Mouse (Mus musculus): Measurements from ENCODE around the gene Rasl11b.

Gene Rasl11b

DNA sequence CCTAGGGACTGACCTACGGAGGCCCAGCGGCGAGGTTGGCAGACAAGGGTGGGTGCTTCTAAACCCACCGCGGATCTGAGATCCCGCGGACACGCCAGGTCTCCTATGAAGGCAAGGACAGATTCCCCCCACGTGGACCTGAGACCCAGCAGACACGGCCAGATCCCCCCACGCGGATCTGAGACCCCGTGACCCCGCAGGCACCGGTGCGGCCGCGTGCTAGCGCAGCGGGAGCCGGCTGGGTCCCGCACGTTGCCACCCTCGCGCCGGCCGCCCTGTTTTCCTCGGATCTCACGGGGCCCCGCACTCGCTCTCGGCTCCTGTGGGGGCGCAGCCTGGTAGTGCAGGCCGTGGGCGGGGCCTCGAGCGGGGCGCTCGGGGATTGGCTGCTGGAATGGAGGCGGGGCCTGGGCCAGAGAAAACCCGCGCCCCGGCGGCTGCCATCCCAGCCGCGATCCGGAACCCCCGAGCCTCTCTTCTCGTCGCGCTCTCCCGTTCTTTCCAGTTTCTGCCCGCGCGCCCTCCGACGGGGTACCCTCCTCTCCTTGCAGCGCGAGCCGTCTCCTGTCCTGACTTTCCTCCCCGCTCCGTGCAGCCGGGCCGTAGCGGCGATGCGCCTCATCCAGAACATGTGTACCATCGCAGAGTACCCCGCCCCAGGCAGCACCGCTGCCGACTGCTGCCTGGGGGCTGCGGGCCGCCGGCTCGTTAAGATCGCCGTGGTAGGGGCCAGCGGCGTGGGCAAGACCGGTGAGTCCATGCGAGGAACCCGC, at the start of gene Rasl11b:
Gene Rasl11b (plus strand): TSS at position 446 of the 773 bp plus-strand sequence.
- DNase-seq (ENCODE audit: low read depth in 2 of 2, low spot score in 2 of 2), result peak; percentile 89 to 94

DNA sequence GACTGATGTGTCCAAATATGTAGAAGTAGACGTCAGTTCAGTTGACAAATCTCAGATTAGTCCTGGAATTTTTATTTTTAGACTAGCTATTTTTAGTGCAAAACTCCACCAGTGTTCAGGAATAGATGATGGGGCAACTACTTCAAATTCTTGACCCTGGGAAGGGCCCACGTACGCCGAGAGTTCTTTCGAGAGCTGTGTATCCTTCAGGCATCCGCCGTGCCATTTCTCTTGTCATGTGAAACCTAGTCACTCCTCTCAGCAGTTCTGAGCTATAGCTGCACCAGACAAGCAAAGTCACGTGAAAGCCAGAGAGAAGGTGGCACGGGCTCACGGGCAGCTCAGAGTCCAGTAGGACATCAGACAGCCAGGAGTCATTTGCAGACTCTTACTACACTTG, 47.5 kb upstream of the Rasl11b start:
- no peak for DNase-seq (ENCODE audit: low read depth in 2 of 2, low spot score in 2 of 2)

DNA sequence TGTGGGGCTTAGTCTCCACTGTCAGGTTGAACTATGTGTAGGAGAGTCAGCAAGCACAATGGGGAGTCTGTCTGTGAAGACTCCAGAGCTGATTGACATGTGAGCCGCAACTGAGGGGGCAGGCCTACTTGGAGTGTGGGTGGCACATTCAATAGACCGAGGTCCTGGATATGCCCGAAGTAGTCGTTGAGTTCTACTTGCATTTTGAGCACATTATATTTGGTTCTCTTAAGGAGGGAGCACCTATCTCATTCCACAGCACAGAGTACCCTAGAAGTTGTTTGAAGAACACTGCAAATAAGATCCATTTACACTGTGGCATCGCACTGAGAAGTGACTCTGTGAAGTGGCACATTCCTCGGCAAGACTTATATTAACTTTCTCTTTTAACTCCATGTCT, 45.1 kb upstream of the Rasl11b start:
- DNase-seq (ENCODE audit: low read depth in 2 of 2, low spot score in 2 of 2), result no peak

DNA sequence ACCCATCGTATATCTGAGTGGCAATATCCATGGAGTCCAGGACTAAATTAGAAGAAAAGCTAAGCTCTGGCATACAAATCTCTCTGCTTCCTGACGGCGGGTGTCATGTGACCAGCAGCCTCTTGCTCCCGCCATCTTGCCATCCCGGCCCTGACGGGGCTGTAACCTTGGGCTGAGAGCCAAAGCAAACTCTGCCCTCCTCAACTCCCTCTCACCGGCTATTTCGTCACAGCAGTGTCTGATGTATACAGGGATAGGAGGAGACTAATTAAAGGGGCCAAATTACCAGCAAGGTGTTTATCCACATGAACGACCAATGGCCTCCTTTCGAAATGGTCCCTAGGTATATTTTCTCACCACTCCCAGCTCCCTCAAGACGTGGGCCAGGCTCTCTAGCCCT, 43.3 kb upstream of the Rasl11b start:
- DNase-seq (ENCODE audit: low read depth in 2 of 2, low spot score in 2 of 2), result no peak

DNA sequence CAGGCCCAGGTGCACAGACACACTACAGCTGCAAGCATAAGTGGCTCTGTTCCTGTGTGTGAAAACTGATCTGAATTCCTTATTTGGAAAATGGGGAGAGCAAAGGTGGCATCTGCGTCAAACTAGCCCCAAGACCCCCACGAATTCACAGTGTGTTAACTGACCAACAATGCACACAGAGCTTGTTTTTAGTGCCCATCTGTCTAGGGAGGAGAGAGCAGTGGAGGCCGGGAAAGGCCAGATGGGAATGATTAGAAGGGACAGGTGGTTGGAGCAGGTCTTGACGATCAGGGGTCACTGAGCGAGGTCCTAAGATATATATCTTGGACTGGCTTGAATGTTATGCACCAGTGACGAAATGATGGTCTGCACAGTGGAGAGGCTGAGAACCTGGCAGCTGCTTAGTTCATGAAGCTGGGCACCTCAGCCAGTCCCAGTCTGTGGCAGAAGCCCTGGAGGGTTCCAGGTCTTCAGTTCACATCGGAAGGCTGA, 39.2 kb upstream of the Rasl11b start:
- DNase-seq (ENCODE audit: low read depth in 2 of 2, low spot score in 2 of 2), result no peak

DNA sequence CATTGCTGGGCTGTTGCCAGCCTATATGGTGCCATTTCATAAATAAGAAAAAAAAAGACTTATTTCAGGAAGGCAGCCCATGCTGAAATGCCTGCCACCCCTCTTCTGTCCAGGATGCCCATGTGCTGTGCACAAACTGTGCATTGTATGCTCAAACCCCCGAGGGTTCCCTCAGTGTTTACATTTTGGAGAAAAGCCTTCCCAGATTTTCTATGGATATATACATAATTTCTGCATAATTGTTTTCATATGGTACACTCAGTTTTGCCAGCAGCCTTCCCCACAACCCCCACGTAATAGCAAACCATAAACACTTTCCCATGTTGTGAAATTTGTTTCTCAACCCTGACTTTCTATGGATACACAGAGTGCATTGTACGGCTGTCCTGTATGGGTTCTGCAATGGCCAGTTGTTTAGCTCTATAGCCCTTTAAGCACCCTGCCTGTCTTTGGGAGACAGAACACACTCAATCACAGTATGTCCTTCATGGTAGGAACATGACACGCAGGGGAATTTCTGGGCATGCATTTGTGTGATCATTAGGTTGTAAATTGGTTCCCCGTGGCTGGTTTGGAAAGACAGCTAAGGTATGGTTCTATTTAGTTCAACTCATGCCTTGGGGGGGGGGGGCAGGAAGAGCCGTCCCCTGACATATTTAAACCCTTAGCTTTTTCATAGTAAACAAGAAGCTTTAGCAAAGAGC, 36.0 kb upstream of the Rasl11b start:
- DNase-seq (ENCODE audit: low read depth in 2 of 2, low spot score in 2 of 2), result no peak

DNA sequence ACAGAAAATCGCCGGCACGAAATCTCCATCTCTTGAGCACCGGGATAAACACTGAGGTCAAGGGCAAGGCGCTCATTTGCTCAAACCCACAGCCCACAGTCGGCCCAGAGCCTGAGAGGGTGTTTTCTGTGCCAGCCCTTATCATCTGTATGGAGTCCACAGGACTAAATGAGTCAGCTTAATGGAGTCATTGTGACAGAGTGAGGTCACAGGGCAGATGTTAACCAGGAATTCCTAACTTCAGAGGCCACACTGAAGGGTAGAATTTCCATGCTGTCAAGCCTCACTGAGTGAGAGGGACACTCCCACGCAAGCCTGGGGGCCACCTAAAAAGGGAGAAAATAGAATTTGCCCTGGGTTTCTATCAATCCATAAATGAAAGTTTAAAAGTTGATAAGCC, 35.2 kb upstream of the Rasl11b start:
- DNase-seq (ENCODE audit: low read depth in 2 of 2, low spot score in 2 of 2), result no peak

DNA sequence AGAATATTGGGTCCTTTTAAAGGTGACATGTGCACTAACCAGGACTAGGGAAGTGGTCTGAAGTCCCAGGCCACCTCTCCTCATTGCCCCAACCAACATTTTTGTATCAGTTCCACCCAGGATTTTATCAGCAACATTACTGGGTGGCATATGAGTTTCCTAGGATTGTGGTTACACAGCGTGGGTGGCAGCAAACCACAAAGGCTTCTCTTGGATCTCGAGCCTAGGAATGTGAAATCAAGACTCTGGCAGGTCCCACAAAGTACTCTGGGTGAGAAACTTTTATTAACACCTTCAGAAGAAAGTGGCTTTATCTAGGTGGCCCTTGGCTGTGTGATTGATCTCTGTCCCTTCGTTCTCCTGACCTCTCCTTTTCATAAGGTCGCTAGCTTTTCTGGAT, 34.7 kb upstream of the Rasl11b start:
- no peak for DNase-seq (ENCODE audit: low read depth in 2 of 2, low spot score in 2 of 2)

DNA sequence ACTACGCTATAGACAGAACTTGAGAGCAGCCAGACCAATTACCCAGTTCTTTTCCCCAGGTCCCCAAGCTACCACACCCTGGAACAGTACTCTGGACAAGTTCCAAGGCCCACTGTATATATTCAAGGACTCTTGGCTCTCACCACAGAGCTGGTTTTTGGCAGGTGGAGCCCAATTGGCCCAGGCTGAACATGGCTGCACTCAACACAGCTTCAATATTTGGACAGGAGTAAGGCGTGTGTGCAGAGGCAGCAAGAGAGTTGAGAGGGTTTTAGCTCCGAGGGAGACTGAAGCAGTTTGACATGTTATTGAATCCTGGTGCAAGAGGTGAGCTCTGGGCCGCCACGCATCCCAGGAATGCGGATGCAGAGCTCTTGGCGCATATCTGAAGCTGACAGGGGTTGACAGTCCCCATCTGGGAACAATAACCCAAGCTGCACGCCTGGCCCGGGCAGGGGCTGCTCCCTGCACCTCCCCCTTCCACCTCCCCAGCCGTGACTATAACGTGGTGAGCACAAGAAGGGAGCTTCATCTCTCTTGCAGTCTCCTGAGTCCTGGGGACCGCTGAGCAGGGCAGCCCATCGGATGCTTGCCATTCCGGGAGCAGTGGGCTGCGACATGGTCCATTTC, 33.7 kb upstream of the Rasl11b start:
- no peak for DNase-seq (ENCODE audit: low read depth in 2 of 2, low spot score in 2 of 2)

DNA sequence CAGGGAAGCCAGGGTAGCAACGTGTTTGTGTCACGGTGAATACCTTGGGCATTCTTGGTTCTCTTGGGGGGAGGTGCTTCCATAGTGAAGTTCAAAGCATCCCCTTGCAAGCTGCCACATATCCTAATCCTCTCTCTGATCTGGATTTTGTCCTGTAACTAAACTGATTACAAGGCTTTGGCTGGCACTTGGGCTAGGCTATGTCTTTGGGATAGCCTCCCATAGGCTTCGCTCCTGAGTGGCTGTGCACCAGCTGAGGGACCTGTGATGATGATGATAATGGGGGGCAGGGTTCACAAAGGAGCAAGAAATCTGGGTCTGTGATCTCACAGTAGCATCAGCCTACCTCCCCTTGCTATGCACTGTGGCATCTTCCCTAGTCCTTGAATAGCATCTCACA, 33.1 kb upstream of the Rasl11b start:
- DNase-seq (ENCODE audit: low read depth in 2 of 2, low spot score in 2 of 2), result no peak

DNA sequence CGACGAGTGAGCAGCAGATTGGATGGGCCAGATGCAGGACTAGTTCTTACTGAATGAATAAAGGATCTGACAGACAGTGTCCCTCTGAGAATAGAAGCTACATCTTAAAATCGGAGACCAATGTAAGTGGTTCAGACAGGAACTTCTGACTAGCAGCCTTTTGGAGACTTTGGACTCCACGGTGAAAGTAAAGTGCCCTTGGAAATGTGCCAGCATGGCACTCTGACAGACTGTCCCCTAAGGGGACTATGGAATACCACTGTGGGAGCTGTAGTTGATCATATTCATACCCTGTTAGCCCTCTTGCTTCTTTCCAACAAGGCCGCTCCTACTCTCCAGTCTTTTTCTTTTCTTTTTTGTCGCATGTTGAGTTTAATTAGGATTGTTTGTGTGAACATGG, 31.9 kb upstream of the Rasl11b start:
- no peak for DNase-seq (ENCODE audit: low read depth in 2 of 2, low spot score in 2 of 2)

DNA sequence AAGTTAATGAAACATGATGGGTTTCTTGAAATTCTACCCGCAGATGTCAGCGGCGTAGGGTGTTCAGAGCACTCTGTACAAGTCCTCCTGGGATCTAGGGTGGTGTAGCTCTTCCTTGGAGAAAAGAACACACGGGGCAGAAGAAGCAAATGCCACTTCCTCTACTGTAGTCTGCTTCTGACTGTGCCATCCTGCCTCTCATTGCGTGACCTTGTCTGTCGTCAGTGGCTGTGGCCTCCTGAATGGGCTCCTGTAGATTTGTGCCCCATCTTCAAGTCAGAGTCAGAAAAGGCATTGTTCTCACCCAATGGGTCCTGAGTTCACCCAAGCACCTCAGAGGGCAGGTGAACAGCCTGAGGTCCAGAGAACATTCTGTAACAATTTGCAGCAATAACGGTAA, 30.5 kb upstream of the Rasl11b start:
- DNase-seq (ENCODE audit: low read depth in 2 of 2, low spot score in 2 of 2), result no peak

DNA sequence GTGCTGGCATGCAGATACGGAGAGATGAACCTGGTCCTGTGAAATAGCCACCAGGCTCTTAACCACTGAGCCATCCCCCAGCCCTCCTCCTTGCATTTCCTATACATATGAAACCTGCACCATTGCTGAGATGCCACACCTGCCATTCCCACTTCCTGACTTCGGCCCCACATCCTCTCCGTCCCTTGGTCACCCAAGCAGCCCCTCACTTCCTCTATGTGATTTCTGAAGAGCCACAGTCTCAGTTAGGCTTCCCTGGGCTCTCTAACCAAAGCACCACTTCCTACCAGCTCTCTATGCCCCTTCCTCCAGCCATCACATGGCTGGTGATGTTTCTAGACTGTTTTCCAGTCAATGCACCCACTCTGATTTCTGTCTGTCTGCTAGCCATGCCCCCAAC, 28.4 kb upstream of the Rasl11b start:
- DNase-seq (ENCODE audit: low read depth in 2 of 2, low spot score in 2 of 2), result no peak

DNA sequence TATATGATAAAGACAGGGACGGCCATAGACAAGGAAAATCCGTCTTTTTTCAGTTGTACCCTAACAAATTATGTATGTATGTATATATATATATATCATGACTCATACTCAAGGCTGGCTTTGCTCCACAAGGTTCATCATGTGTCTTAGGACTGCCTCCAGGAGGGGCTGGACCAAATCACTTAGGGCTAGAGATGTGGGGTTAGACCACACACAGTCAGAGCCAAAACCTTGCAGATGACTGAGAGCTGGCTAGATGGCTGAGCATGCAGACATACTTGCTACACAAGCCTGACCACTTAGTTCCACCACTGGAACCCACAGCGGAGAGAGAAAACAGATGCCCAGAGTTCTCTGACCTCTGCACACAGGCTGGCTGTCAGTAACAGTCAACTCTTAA, 27.0 kb upstream of the Rasl11b start:
- DNase-seq (ENCODE audit: low read depth in 2 of 2, low spot score in 2 of 2), result no peak

DNA sequence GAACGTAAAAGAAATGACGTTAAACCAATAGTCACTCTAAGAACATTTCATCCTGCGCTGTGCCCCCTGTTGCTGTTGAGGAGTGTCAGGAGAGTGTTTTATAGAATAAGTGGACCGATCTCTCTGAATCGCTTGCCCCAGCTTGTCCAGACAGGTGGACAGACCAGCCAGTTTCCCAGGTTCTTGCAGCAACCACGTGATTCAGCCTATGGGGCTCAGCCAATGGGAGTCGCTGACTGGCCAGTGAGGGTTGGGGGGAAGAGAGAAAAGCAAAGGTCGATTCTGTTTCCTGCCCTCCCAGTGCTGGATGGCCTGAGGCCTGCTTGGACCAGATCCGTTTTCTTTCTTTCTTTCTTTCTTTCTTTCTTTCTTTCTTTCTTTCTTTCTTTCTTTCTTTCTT, 23.3 kb upstream of the Rasl11b start:
- no peak for DNase-seq (ENCODE audit: low read depth in 2 of 2, low spot score in 2 of 2)

DNA sequence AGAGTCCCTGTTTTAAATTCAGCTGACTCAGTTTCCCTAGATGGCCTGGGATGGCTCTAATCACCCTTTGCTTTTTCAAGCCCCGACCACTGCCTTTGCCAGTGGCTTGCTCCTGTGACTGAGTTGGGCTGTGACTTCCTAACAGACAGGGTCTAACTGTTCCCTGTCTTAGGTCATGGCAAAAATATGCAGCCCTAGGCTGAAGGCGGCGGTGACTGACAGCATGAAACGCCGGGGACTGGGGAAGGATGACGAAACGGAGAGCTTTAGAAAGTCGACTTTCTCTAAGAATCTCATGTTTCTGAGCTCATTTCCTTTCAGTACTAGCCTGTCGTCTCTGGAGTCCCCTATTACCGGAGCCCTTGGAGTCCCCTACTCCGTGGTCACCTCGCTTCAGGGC, 22.9 kb upstream of the Rasl11b start:
- no peak for DNase-seq (ENCODE audit: low read depth in 2 of 2, low spot score in 2 of 2)

DNA sequence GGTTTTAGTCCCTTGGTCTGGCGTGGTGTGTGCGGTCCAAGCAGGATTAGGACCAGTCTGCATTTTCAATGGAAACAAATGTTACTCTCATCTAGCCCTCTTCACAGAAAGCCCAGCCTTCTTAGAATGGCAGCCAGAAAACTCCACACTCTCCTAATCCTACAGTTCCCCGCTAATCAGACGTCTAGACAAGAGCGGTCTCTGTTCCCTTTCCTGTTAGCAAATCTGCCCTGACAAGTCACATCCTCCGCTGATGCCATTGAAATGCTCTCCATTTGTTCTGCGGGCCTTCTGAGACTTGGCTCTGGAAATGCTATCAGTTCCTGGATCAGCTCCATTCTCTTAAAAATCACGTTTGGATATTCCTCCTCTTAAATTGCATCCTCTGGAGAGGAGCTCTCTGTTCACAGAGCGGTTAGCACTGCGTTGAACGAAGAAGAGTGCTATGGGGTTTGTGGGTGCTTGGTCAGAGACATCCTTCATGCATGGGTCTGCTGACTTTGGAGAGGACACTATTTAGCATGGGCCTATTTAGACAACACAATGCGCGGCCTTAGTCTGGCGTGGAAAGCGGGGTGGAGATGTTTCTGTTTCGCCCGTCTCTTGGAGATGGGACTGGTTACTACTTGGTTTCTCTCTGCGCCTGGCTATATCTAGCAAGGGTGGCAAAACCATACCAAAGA, 21.8 kb upstream of the Rasl11b start:
- DNase-seq (ENCODE audit: low read depth in 2 of 2, low spot score in 2 of 2), result no peak

DNA sequence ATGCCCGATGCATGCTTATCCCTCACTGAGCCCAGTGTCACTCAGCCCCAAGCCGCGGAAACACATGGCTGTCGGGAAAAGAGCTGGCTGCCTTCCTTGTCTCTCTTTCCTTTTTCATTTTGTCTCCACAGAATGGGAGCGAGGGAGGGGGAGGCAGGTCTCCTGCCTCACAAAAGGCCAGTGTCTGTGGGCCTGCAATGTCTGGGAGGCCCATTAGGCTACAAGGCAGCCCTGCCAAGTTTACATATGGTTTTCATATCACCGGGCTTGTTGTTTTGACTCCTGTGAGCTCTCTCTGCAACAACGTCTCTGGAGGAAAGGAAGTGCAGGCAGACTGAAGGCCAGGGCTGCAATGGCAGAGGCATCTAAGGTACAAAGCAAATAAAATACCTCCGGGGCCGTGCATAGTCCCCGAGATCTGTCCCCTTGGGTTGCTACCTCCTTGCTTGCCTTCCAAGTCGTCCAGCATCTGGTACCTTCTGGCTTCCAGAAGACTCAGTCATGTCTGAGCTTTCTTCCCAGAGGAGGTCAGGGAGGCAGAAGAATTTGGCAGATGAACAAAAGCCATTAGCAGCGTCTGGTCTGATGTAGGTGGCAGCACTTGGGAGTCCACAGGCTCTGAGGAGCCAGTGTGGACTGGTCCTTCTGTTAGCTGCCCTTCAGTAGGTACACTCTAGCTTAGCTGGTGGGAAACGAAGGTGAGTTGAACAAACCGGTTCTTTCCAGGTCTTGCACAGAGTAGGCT, 19.4 kb upstream of the Rasl11b start:
- DNase-seq (ENCODE audit: low read depth in 2 of 2, low spot score in 2 of 2), result no peak

DNA sequence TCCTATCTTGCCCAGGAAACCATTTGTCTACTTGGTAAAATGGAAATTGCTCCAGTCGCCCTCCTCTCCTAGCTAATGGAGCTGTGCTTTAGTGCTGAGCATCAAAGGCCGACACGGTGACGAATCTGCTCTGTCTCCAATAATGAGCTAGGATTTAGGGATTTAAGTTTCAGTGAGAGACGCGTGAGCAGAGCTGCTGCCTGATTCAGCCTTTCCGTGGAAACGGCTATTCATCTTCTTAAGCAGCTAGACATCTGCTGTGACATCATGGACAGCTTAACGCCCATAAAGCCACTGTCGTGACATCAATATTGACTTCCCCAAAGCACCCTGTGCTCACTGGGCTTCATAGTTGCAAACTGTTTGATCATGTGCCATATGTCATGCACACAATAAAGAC, 14.9 kb upstream of the Rasl11b start:
- no peak for DNase-seq (ENCODE audit: low read depth in 2 of 2, low spot score in 2 of 2)

DNA sequence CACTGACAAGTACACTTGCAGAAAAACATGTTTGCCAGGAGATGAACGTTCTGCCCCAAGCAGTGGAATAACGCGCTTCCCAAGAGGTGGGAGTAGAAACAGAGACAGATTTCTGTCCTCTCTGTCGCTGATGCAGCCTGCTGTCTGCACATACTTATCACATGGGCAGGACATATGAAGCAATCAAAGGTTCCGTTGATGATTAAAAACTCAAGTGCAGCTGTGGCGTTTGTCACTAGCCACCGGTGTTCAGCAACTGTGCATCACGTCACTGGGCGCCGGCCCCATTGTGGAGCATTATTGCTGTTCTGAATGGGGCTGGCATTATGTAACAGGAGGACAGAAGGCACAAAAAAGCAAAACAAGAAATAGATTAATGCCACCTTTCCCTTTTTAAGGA, 12.0 kb upstream of the Rasl11b start:
- DNase-seq (ENCODE audit: low read depth in 2 of 2, low spot score in 2 of 2), result no peak

DNA sequence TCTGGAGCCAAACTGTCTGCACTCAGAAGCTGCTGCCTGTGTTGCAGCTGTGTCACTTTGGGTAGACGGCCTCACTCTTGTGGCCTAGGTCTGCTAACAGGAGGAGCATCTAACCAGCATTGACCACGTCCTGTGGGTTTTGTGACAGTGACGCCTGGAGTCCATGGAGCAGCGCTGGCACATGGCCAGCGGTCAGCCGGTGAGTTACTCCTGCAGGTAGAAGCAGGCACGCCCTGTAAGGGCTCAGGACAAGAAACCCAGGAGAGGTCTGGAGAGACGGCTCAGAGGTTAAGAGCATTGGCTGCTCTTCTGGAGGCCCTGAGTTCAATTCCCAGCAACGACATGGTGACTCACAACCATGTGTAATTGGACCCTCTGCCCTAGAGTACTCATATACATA, 10.5 kb upstream of the Rasl11b start:
- DNase-seq (ENCODE audit: low read depth in 2 of 2, low spot score in 2 of 2), result no peak
